Mouse (Mus musculus) testis, postnatal 14 days (tissue): Measurements from ENCODE around the gene Zfp518b.

Experiments
- DNase-seq: peaks from one replicate; pipeline ENCODE4 v3.0.0; 2021; ENCODE audit warnings: low spot score

The Zfp518b gene

GRCm38 (mm10) chr5:38632463-38633449 is 51.9 kb downstream of the Zfp518b start:
- DNase-seq = peak; percentile 46

GRCm38 (mm10) chr5:38628023-38628422 is 56.6 kb downstream of the Zfp518b start:
- no peak for DNase-seq

GRCm38 (mm10) chr5:38626883-38627282 is 57.7 kb downstream of the Zfp518b start:
- DNase-seq = no peak

DNA sequence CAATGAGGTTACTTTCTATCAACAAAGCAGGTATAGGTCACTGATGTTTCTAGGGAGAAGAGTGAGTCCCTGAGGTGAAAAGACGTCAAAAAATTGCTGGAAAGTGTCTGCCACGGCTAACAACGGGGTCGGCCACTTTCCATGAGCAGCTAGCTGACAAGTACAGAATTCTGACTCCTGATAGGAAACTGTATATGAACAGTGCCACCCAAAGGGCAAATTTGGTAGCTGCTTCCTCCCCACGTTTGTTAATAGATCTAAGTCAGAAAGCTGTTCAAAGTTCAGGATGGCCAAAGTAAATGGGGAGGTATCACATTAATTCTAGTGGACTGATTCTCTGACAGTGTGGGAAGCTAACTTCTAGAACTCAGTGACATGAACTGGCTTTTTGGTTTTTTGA is 63.8 kb downstream of the Zfp518b start:
- no peak for DNase-seq

DNA sequence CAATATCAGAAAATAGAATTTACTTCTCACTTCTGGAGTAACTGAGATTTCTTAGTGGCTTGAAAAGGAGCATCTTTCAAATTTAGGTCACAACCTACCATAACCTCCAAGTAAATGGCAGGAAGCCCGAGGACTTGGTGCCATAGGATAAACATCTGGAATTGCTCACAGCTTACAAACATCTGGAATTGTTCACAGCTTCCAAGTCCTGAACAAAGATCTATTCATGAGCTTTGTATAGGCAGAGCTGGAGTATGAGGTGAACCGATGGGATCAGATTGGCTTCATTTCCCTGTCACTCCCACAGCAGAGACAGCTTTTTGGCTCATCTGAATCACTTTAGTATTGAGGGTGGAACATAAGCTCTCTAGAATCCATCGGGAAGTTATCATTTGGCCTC is 65.7 kb downstream of the Zfp518b start:
- DNase-seq = no peak
